Mouse (Mus musculus) kidney, postnatal 0 days (tissue): ENCODE measurements around the gene Ube2q2. TPM values are rescaled to one million over a fixed set of nuclear protein-coding genes. Genes with fewer than 3 reads are reported as not detected.

Experiments used
- ATAC-seq: fragments of 200-750 bp; cut with Nextera tagmentation; replicated peaks from 2 replicates; pipeline ENCODE4 v1.8.0; 2017; ENCODE audit warnings: low read depth, moderate number of reproducible peaks, moderate TSS enrichment, moderate library complexity; ENCODE audit not compliant: low FRiP score
- DNase-seq: peaks from one replicate; pipeline ENCODE4 v3.0.0-alpha.2; 2016; ENCODE audit warnings: low spot score
- H3K27ac ChIP-seq: fragments of 300-500 bp; sonication (generic); 2 replicates; pipeline ENCODE4 v1.5.1; 2014; ENCODE audit warnings: mild to moderate bottlenecking
- H3K27me3 ChIP-seq: fragments of 300-500 bp; sonication (generic); 2 replicates; pipeline ENCODE4 v1.6.1; 2014; ENCODE audit warnings: low read length, mixed read lengths; ENCODE audit not compliant: insufficient read depth
- H3K36me3 ChIP-seq: fragments of 300-500 bp; sonication (generic); 2 replicates; pipeline ENCODE4 v1.6.1; 2014; ENCODE audit warnings: low read length, mixed read lengths; ENCODE audit not compliant: insufficient read depth
- H3K4me1 ChIP-seq: fragments of 300-500 bp; sonication (generic); replicated peaks from 2 replicates; pipeline ENCODE4 v1.6.1; 2014; ENCODE audit warnings: antibody characterized with exemption, low read length, mixed read lengths; ENCODE audit not compliant: insufficient read depth
- H3K4me2 ChIP-seq: fragments of 300-500 bp; sonication (generic); 2 replicates; pipeline ENCODE4 v1.6.1; 2014; ENCODE audit warnings: mild to moderate bottlenecking, low read length, moderate library complexity, mixed read lengths
- H3K4me3 ChIP-seq: fragments of 300-500 bp; sonication (generic); replicated peaks from 2 replicates; pipeline ENCODE4 v1.5.1; 2014; ENCODE audit warnings: low read depth, low read length
- H3K9ac ChIP-seq: fragments of 300-500 bp; sonication (generic); 2 replicates; pipeline ENCODE4 v1.6.1; 2014; ENCODE audit warnings: low read depth, low read length
- H3K9me3 ChIP-seq: fragments of 300-500 bp; sonication (generic); replicated peaks from 2 replicates; pipeline ENCODE4 v1.6.1; 2016; ENCODE audit warnings: low read length, inconsistent platforms, mixed read lengths
- CTCF ChIP-seq: IDR thresholded peaks from 2 replicates; pipeline ENCODE4 v1.5.1; 2016; ENCODE audit warnings: antibody characterized with exemption, low read depth, mild to moderate bottlenecking, moderate library complexity
- WGBS: fragments of 180-500 bp; shearing (Covaris S2); extraction: QIAGEN DNeasy Blood & Tissue Kit; methylation state at CpG from one replicate; pipeline ENCODE4 v1.1.7; 2014; 5-methylcytosine and 5-hydroxymethylcytosine counted together
- polyA plus RNA-seq: library from polyadenylated mRNA; unstranded; fragments of >200 nt; fragmentation: Nextera tagmentation; extraction: Ambion mirVana; gene quantifications from 2 replicates; pipeline ENCODE4 v1.2.1, GENCODE M21; 2015

Ube2q2 gene
- polyA plus RNA-seq, 1 experiment from 2014 or later, result 29.7 TPM

GRCm38 (mm10) chr9:55170655-55171412, 22.2 kb downstream of the Ube2q2 start:
- DNase-seq (no peak), ATAC-seq (no peak)
- no peak overlapping the region for H3K4me3 ChIP-seq
- no peaks in the 10 kb centered on the region for H3K4me1 ChIP-seq
- no peaks in the 10 kb centered on the region for H3K9me3 ChIP-seq
- no peaks in the 10 kb centered on the region for H3K27me3 ChIP-seq
- WGBS, result 75% methylated on average over 7 of the region's 7 CpGs
- no peak overlapping the region for H3K4me2 ChIP-seq
- TF ChIP-seq CTCF, result no peak
- H3K36me3 ChIP-seq, result no peaks in the 10 kb centered on the region; the same call in 1 of the 2 replicates
- 0 out of 2 replicates have a peak overlapping the region, but pooled peaks have one; percentile 10 for H3K27ac ChIP-seq
- no peak overlapping the region for H3K9ac ChIP-seq

GRCm38 (mm10) chr9:55172195-55172685, 23.6 kb downstream of the Ube2q2 start:
- H3K9me3 ChIP-seq, result no peaks in the 10 kb centered on the region
- no peak overlapping the region for H3K27ac ChIP-seq
- no peaks in the 10 kb centered on the region for H3K27me3 ChIP-seq
- 88% methylated on average over 1 of the region's 1 CpGs for WGBS
- no peak for ATAC-seq
- H3K4me2 ChIP-seq, result no peak overlapping the region
- no peak overlapping the region for H3K9ac ChIP-seq
- H3K36me3 ChIP-seq, result no peaks in the 10 kb centered on the region; the same call in 1 of the 2 replicates
- no peak for TF ChIP-seq CTCF
- H3K4me1 ChIP-seq, result no peaks in the 10 kb centered on the region
- DNase-seq, result no peak
- H3K4me3 ChIP-seq, result no peak overlapping the region

DNA sequence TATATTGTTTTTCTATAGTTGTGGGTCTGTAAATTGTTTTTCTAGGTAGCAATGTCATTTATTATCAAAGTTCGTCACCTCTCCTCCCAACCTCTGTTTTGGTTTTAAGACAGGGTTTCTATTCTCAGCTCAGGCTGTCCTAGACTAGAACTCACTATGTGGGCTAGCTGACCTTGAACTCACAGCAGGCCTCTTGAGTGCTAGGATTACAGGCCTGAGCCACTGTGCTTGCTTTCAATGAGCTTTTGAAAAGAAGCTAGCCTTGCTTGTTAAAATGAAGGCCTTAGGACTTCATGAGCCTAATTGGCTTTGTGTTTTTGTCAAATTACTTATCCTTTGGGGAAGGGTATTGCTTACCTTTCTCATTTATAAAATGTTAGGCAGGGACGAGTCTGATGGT, 25.6 kb downstream of the Ube2q2 start:
- no peak overlapping the region for H3K9ac ChIP-seq
- H3K4me3 ChIP-seq, result no peak overlapping the region
- no peaks in the 10 kb centered on the region for H3K27me3 ChIP-seq
- H3K36me3 ChIP-seq, result no peaks in the 10 kb centered on the region; the same call in 1 of the 2 replicates
- ATAC-seq (no peak), DNase-seq (no peak)
- WGBS, result 80% methylated on average over 2 of the region's 2 CpGs
- no peaks in the 10 kb centered on the region for H3K4me1 ChIP-seq
- H3K4me2 ChIP-seq, result no peak overlapping the region
- TF ChIP-seq CTCF, result no peak
- no peak overlapping the region for H3K27ac ChIP-seq
- H3K9me3 ChIP-seq, result no peaks in the 10 kb centered on the region

DNA sequence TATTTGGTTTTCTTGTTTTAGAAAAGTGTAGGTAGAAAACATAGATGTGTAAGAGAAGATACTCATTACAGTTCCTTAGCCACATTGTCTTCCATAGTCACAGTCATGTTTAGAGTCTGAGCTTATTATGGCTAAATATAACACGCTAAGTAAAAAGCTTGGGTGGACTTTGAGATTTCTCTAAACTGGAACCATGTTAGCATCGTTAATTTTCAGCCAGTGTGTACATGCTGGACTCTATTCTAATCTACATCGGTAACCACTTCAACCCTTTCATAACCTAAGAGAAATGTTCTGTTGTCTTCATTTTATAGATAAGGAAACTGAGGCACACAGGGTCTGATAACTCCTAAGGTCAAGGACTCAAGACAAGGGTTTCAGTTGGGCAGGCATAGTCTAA, 47.2 kb downstream of the Ube2q2 start:
- no peak for TF ChIP-seq CTCF
- Histone ChIP-seq H3K4me2 (no peak overlapping the region), H3K36me3 (no peaks in the 10 kb centered on the region), H3K4me1 (no peaks in the 10 kb centered on the region), H3K9ac (no peak overlapping the region), H3K4me3 (no peak overlapping the region), H3K27ac (no peak overlapping the region), H3K9me3 (no peaks in the 10 kb centered on the region), H3K27me3 (no peaks in the 10 kb centered on the region)
- DNase-seq (no peak), ATAC-seq (no peak)
- WGBS, result 94% methylated on average over 3 of the region's 3 CpGs

DNA sequence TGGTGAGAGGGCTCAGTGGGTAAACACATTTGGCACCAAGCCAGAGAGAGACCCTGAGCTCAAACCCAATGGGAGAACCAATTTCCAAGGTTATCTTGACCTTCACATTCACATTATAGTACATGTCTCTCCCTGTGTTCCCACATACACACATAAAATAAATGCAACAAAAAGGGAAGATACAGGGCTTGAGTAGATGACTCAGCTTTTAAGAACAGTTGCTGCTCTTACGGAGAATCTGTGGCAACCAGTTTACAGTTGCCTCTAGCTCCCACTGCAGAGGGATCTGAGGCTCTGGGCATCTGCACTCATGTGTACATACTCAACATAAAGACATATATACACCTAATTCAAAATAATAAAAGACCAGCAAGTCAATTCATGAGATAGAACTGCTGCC, 49.6 kb downstream of the Ube2q2 start:
- Histone ChIP-seq H3K36me3 (no peaks in the 10 kb centered on the region), H3K27me3 (no peaks in the 10 kb centered on the region), H3K4me3 (no peak overlapping the region), H3K27ac (no peak overlapping the region), H3K9me3 (no peaks in the 10 kb centered on the region), H3K4me2 (no peak overlapping the region), H3K9ac (no peak overlapping the region), H3K4me1 (no peaks in the 10 kb centered on the region)
- no peak for TF ChIP-seq CTCF
- ATAC-seq (no peak), DNase-seq (no peak)
- WGBS, result 100% methylated on average over 1 of the region's 1 CpGs

DNA sequence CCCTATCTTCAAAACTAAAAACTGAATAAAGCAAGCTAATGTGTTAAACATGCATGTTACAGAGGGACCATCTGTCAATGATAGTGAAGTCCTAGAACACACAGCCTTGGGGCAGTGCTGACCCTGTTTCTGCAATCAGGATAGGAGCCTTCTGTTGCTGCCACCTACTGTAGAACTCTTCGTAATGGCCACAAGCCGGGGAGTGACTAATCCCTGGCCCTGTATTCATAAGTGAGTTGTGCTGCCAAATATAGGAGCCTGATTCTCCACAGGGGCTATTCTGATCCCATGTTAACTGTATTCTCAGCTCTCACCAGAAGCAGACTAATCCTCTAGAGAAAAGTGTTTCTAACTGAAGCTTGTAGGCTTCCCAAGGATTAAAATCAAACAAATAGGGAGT, 50.7 kb downstream of the Ube2q2 start:
- peak; percentile 19; the same call in 1 of the 2 replicates for TF ChIP-seq CTCF
- H3K4me1 ChIP-seq, result no peaks in the 10 kb centered on the region
- ATAC-seq, result no peak
- H3K9me3 ChIP-seq, result no peaks in the 10 kb centered on the region
- H3K4me2 ChIP-seq, result no peak overlapping the region
- 87% methylated on average over 2 of the region's 2 CpGs for WGBS
- no peaks in the 10 kb centered on the region for H3K27me3 ChIP-seq
- H3K27ac ChIP-seq, result no peak overlapping the region
- 0 out of 2 replicates have a peak, but pooled peaks cover 1% of the 10 kb centered on the region for H3K36me3 ChIP-seq
- H3K4me3 ChIP-seq, result no peak overlapping the region
- H3K9ac ChIP-seq, result no peak overlapping the region
- no peak for DNase-seq
